Mouse (Mus musculus): ENCODE measurements around the gene Srrm2. TPM values are rescaled to one million over a fixed set of nuclear protein-coding genes. Genes with fewer than 3 reads are reported as not detected.

Gene Srrm2
- polyA plus RNA-seq, 1 experiment from 2014 or later, result 439 TPM

- H3K4me1 ChIP-seq (ENCODE audit: control insufficient read depth, insufficient read depth, low read length), result peaks cover 7% of the 10 kb centered on the region
- 97% methylated on average over 8 of the region's 8 CpGs for WGBS
- no peak for ATAC-seq (ENCODE audit: low FRiP score)
Observed at GRCm38 (mm10) chr17:23795323-23795722, 5.0 kb downstream of the Srrm2 start.

GRCm38 (mm10) chr17:23797316-23797715 lies 7.0 kb downstream of the Srrm2 start:
- H3K9me3 ChIP-seq (ENCODE audit: control insufficient read depth, low read length), result no peaks in the 10 kb centered on the region
- no peaks in the 10 kb centered on the region for H3K4me1 ChIP-seq (ENCODE audit: control insufficient read depth, insufficient read depth, low read length)
- DNase-seq (ENCODE audit: low spot score, missing footprints) (peak; percentile 64), ATAC-seq (ENCODE audit: low FRiP score) (no peak)
- H3K36me3 ChIP-seq (ENCODE audit: control insufficient read depth, insufficient read depth, low read length), result no peaks in the 10 kb centered on the region
- 79% methylated on average over 7 of the region's 7 CpGs for WGBS
- H3K4me2 ChIP-seq, result no peak overlapping the region
- H3K27me3 ChIP-seq (ENCODE audit: control insufficient read depth, insufficient read depth, low read length), result no peaks in the 10 kb centered on the region
- no peak overlapping the region for H3K9ac ChIP-seq (ENCODE audit: low read length)
- H3K27ac ChIP-seq (ENCODE audit: low read depth, low read length), result no peak overlapping the region
- no peak overlapping the region for H3K4me3 ChIP-seq (ENCODE audit: low read depth, low read length)

More at GRCm38 (mm10) chr17:23795323-23795722, 5.0 kb downstream of the Srrm2 start:
- H3K36me3 ChIP-seq (ENCODE audit: control insufficient read depth, insufficient read depth, low read length), result no peaks in the 10 kb centered on the region
- DNase-seq (ENCODE audit: low spot score, missing footprints), result peak; percentile 45
- H3K9ac ChIP-seq (ENCODE audit: low read length), result no peak overlapping the region
- no peaks in the 10 kb centered on the region for H3K9me3 ChIP-seq (ENCODE audit: control insufficient read depth, low read length)
- no peaks in the 10 kb centered on the region for H3K27me3 ChIP-seq (ENCODE audit: control insufficient read depth, insufficient read depth, low read length)
- no peak overlapping the region for H3K27ac ChIP-seq (ENCODE audit: low read depth, low read length)
- H3K4me2 ChIP-seq, result no peak overlapping the region
- no peak overlapping the region for H3K4me3 ChIP-seq (ENCODE audit: low read depth, low read length)

- DNase-seq (ENCODE audit: low spot score, missing footprints) (peak; percentile 74), ATAC-seq (ENCODE audit: low FRiP score) (no peak)
- H3K9ac ChIP-seq (ENCODE audit: low read length), result no peak overlapping the region
- no peaks in the 10 kb centered on the region for H3K27me3 ChIP-seq (ENCODE audit: control insufficient read depth, insufficient read depth, low read length)
- WGBS, result 91% methylated on average over 10 of the region's 10 CpGs
- peaks cover 12% of the 10 kb centered on the region for H3K4me1 ChIP-seq (ENCODE audit: control insufficient read depth, insufficient read depth, low read length)
- no peaks in the 10 kb centered on the region for H3K9me3 ChIP-seq (ENCODE audit: control insufficient read depth, low read length)
- H3K4me2 ChIP-seq, result no peak overlapping the region
- no peaks in the 10 kb centered on the region; the same call in 1 of the 2 replicates for H3K36me3 ChIP-seq (ENCODE audit: control insufficient read depth, insufficient read depth, low read length)
- no peak overlapping the region for H3K27ac ChIP-seq (ENCODE audit: low read depth, low read length)
- H3K4me3 ChIP-seq (ENCODE audit: low read depth, low read length), result no peak overlapping the region
Observed at GRCm38 (mm10) chr17:23801627-23802026, 11.3 kb downstream of the Srrm2 start.

- H3K27me3 ChIP-seq (ENCODE audit: control insufficient read depth, insufficient read depth, low read length), result no peaks in the 10 kb centered on the region
- no peaks in the 10 kb centered on the region for H3K9me3 ChIP-seq (ENCODE audit: control insufficient read depth, low read length)
- H3K4me2 ChIP-seq, result peak overlapping the region; percentile 95
- DNase-seq (ENCODE audit: low spot score, missing footprints) (peak; percentile 99), ATAC-seq (ENCODE audit: low FRiP score) (peak; percentile 98)
- WGBS, result under 1% methylated on average over 59 of the region's 60 CpGs
- peak overlapping the region; percentile 99 for H3K4me3 ChIP-seq (ENCODE audit: low read depth, low read length)
- peak overlapping the region; percentile 90 for H3K27ac ChIP-seq (ENCODE audit: low read depth, low read length)
- H3K4me1 ChIP-seq (ENCODE audit: control insufficient read depth, insufficient read depth, low read length), result peaks cover 14% of the 10 kb centered on the region
- H3K36me3 ChIP-seq (ENCODE audit: control insufficient read depth, insufficient read depth, low read length), result peaks cover 5% of the 10 kb centered on the region
- peak overlapping the region; percentile 98 for H3K9ac ChIP-seq (ENCODE audit: low read length)
Observed at GRCm38 (mm10) chr17:23802746-23803365, 12.5 kb downstream of the Srrm2 start.

- 1% methylated on average over 68 of the region's 83 CpGs for WGBS
- peak overlapping the region; percentile 90 for H3K27ac ChIP-seq (ENCODE audit: low read depth, low read length)
- H3K4me1 ChIP-seq (ENCODE audit: control insufficient read depth, insufficient read depth, low read length), result peaks cover 14% of the 10 kb centered on the region
- H3K4me3 ChIP-seq (ENCODE audit: low read depth, low read length), result peak overlapping the region; percentile 99
- DNase-seq (ENCODE audit: low spot score, missing footprints) (peak; percentile 99), ATAC-seq (ENCODE audit: low FRiP score) (peak; percentile 81)
- H3K4me2 ChIP-seq, result peak overlapping the region; percentile 95
- H3K9me3 ChIP-seq (ENCODE audit: control insufficient read depth, low read length), result no peaks in the 10 kb centered on the region
- peak overlapping the region; percentile 98 for H3K9ac ChIP-seq (ENCODE audit: low read length)
- no peaks in the 10 kb centered on the region for H3K27me3 ChIP-seq (ENCODE audit: control insufficient read depth, insufficient read depth, low read length)
- peaks cover 9% of the 10 kb centered on the region for H3K36me3 ChIP-seq (ENCODE audit: control insufficient read depth, insufficient read depth, low read length)
Observed at GRCm38 (mm10) chr17:23803366-23804041, 13.2 kb downstream of the Srrm2 start.

- peak overlapping the region; percentile 95 for H3K4me2 ChIP-seq
- no peaks in the 10 kb centered on the region for H3K9me3 ChIP-seq (ENCODE audit: control insufficient read depth, low read length)
- DNase-seq (ENCODE audit: low spot score, missing footprints) (peak; percentile 82), ATAC-seq (ENCODE audit: low FRiP score) (no peak)
- peak overlapping the region; percentile 99 for H3K4me3 ChIP-seq (ENCODE audit: low read depth, low read length)
- H3K9ac ChIP-seq (ENCODE audit: low read length), result peak overlapping the region; percentile 98
- H3K27me3 ChIP-seq (ENCODE audit: control insufficient read depth, insufficient read depth, low read length), result no peaks in the 10 kb centered on the region
- H3K36me3 ChIP-seq (ENCODE audit: control insufficient read depth, insufficient read depth, low read length), result peaks cover 15% of the 10 kb centered on the region
- 7% methylated on average over 8 of the region's 8 CpGs for WGBS
- H3K4me1 ChIP-seq (ENCODE audit: control insufficient read depth, insufficient read depth, low read length), result peaks cover 14% of the 10 kb centered on the region
- no peak overlapping the region for H3K27ac ChIP-seq (ENCODE audit: low read depth, low read length)
Observed at GRCm38 (mm10) chr17:23804426-23805085, 14.2 kb downstream of the Srrm2 start.

- H3K4me2 ChIP-seq, result no peak overlapping the region
- no peak overlapping the region for H3K27ac ChIP-seq (ENCODE audit: low read depth, low read length)
- ATAC-seq (ENCODE audit: low FRiP score) (no peak), DNase-seq (ENCODE audit: low spot score, missing footprints) (no peak)
- peaks cover 14% of the 10 kb centered on the region for H3K4me1 ChIP-seq (ENCODE audit: control insufficient read depth, insufficient read depth, low read length)
- no peak overlapping the region for H3K9ac ChIP-seq (ENCODE audit: low read length)
- H3K36me3 ChIP-seq (ENCODE audit: control insufficient read depth, insufficient read depth, low read length), result peaks cover 25% of the 10 kb centered on the region
- H3K9me3 ChIP-seq (ENCODE audit: control insufficient read depth, low read length), result no peaks in the 10 kb centered on the region
- H3K27me3 ChIP-seq (ENCODE audit: control insufficient read depth, insufficient read depth, low read length), result no peaks in the 10 kb centered on the region
- no peak overlapping the region; the same call in 1 of the 2 replicates for H3K4me3 ChIP-seq (ENCODE audit: low read depth, low read length)
- WGBS, result 91% methylated on average over 25 of the region's 25 CpGs
Observed at GRCm38 (mm10) chr17:23806867-23807266, 16.5 kb downstream of the Srrm2 start.

GRCm38 (mm10) chr17:23807918-23808317 lies 17.6 kb downstream of the Srrm2 start:
- Histone ChIP-seq H3K9ac (ENCODE audit: low read length) (no peak overlapping the region), H3K36me3 (ENCODE audit: control insufficient read depth, insufficient read depth, low read length) (peaks cover 33% of the 10 kb centered on the region), H3K27me3 (ENCODE audit: control insufficient read depth, insufficient read depth, low read length) (no peaks in the 10 kb centered on the region), H3K4me1 (ENCODE audit: control insufficient read depth, insufficient read depth, low read length) (peaks cover 14% of the 10 kb centered on the region), H3K9me3 (ENCODE audit: control insufficient read depth, low read length) (no peaks in the 10 kb centered on the region), H3K27ac (ENCODE audit: low read depth, low read length) (no peak overlapping the region), H3K4me2 (no peak overlapping the region), H3K4me3 (ENCODE audit: low read depth, low read length) (no peak overlapping the region)
- DNase-seq (ENCODE audit: low spot score, missing footprints) (no peak), ATAC-seq (ENCODE audit: low FRiP score) (no peak)
- WGBS, result 99% methylated on average over 3 of the region's 3 CpGs

- Histone ChIP-seq H3K27me3 (ENCODE audit: control insufficient read depth, insufficient read depth, low read length) (no peaks in the 10 kb centered on the region), H3K9me3 (ENCODE audit: control insufficient read depth, low read length) (peaks cover 14% of the 10 kb centered on the region), H3K36me3 (ENCODE audit: control insufficient read depth, insufficient read depth, low read length) (peaks cover 83% of the 10 kb centered on the region), H3K9ac (ENCODE audit: low read length) (no peak overlapping the region), H3K4me1 (ENCODE audit: control insufficient read depth, insufficient read depth, low read length) (no peaks in the 10 kb centered on the region), H3K4me3 (ENCODE audit: low read depth, low read length) (no peak overlapping the region), H3K27ac (ENCODE audit: low read depth, low read length) (no peak overlapping the region), H3K4me2 (no peak overlapping the region)
- no peak for DNase-seq (ENCODE audit: low spot score, missing footprints)
- no peak for ATAC-seq (ENCODE audit: low FRiP score)
- WGBS, result 96% methylated on average over 16 of the region's 16 CpGs
Observed at GRCm38 (mm10) chr17:23815641-23816040, 25.3 kb downstream of the Srrm2 start.
